ENCODE assay signal across 8 mouse cellular contexts in genomic region chr14:37271015-37271933, GRCm38 (mm10).
A peak's percentile ranks its signal among the peaks of the same experiment; 100 is the strongest.
DNase-seq lines count a peak whose midpoint lies in the region; ATAC-seq lines count a peak whose summit lies in the region.
"Had no signal": no experiment of that assay in that cellular context is flagged by ENCODE, and none has a peak within 500 bp of the region (broad histone marks: within the 10 kb centered on the region; RNA-seq: fewer than 3 reads in every experiment).

No protein-coding gene starts in this region.

- ATAC-seq in embryonic facial prominence, embryonic 11.5 days (replicated peaks; ENCODE audit: insufficient number of reproducible peaks, low FRiP score, low TSS enrichment, low read depth): 0 out of 2 replicates have a peak, but pooled peaks have one; percentile 56
- ATAC-seq in hindbrain, embryonic 16.5 days: peak; percentile 84
- ATAC-seq in midbrain, embryonic 16.5 days: peak; percentile 66

- no peaks in the 10 kb centered on the region for H3K27me3 ChIP-seq in embryonic facial prominence, embryonic 11.5 days (ENCODE audit: control insufficient read depth, insufficient read depth, low read length)
- H3K27me3 ChIP-seq in hindbrain, embryonic 16.5 days (replicated peaks; ENCODE audit: control insufficient read depth, insufficient read depth, low read length): no peaks in the 10 kb centered on the region
- H3K27me3 ChIP-seq in midbrain, embryonic 16.5 days (ENCODE audit: control insufficient read depth, insufficient read depth, low read depth, low read length): no peaks in the 10 kb centered on the region

- H3K4me1 ChIP-seq in embryonic facial prominence, embryonic 11.5 days (ENCODE audit: control insufficient read depth, insufficient read depth, low read length): no peaks in the 10 kb centered on the region
- peaks cover 10% of the 10 kb centered on the region for H3K4me1 ChIP-seq in hindbrain, embryonic 16.5 days (ENCODE audit: control insufficient read depth, insufficient read depth, low read depth, low read length)
- H3K4me1 ChIP-seq in midbrain, embryonic 16.5 days (ENCODE audit: control insufficient read depth, insufficient read depth, low read length): peaks cover 8% of the 10 kb centered on the region

- H3K9me3 ChIP-seq in embryonic facial prominence, embryonic 11.5 days (replicated peaks; ENCODE audit: control insufficient read depth, low read length): no peaks in the 10 kb centered on the region
- H3K9me3 ChIP-seq in hindbrain, embryonic 16.5 days (ENCODE audit: control insufficient read depth, low read length): no peaks in the 10 kb centered on the region
- no peaks in the 10 kb centered on the region for H3K9me3 ChIP-seq in midbrain, embryonic 16.5 days (replicated peaks; ENCODE audit: control insufficient read depth, low read length, poor library complexity, severe bottlenecking)

- no peaks in the 10 kb centered on the region for H3K36me3 ChIP-seq in embryonic facial prominence, embryonic 11.5 days (replicated peaks; ENCODE audit: control insufficient read depth, insufficient read depth, low read depth, low read length)
- H3K36me3 ChIP-seq in hindbrain, embryonic 16.5 days (ENCODE audit: control insufficient read depth, insufficient read depth, low read length): no peaks in the 10 kb centered on the region
- H3K36me3 ChIP-seq in midbrain, embryonic 16.5 days (ENCODE audit: control insufficient read depth, insufficient read depth, low read length): no peaks in the 10 kb centered on the region

- DNase-seq in embryo, embryonic 10 days (ENCODE audit: low spot score): peak; percentile 52
- DNase-seq in embryonic facial prominence, embryonic 11.5 days (ENCODE audit: low spot score): peak; percentile 27
- no peak for DNase-seq in adrenal gland, adult (ENCODE audit: inconsistent age in 2 of 2, low spot score in 1 of 2)
- DNase-seq in adrenal gland, postnatal 14 days: no peak
- DNase-seq in frontal cortex, adult 2 months (ENCODE audit: extremely low spot score in 1 of 2, low spot score in 1 of 2): no peak
- DNase-seq: heart, postnatal 14 days had no signal

- no peak overlapping the region for H3K4me2 ChIP-seq in embryonic facial prominence, embryonic 11.5 days (ENCODE audit: low read depth, low read length)
- H3K4me2 ChIP-seq in hindbrain, embryonic 16.5 days (ENCODE audit: low read length): no peak overlapping the region
- H3K4me2 ChIP-seq in midbrain, embryonic 16.5 days (ENCODE audit: low read length): no peak overlapping the region

- no peak overlapping the region for H3K4me3 ChIP-seq in embryonic facial prominence, embryonic 11.5 days (ENCODE audit: low read depth, low read length)
- no peak overlapping the region for H3K4me3 ChIP-seq in hindbrain, embryonic 16.5 days (ENCODE audit: low read length)
- no peak overlapping the region for H3K4me3 ChIP-seq in midbrain, embryonic 16.5 days (ENCODE audit: low read depth, low read length)

- H3K27ac ChIP-seq in embryonic facial prominence, embryonic 11.5 days (replicated peaks; ENCODE audit: low read depth, low read length): no peak overlapping the region; the same call in 1 of the 2 replicates
- peak overlapping the region; percentile 3; the same call in 1 of the 2 replicates for H3K27ac ChIP-seq in hindbrain, embryonic 16.5 days (ENCODE audit: low read depth, low read length)
- 0 out of 2 replicates have a peak overlapping the region, but pooled peaks have one; percentile 5 for H3K27ac ChIP-seq in midbrain, embryonic 16.5 days (ENCODE audit: low read length)

- 26% methylated on average over 6 of the region's 6 CpGs for WGBS in embryonic facial prominence, embryonic 11.5 days
- 8% methylated on average over 6 of the region's 6 CpGs for WGBS in hindbrain, embryonic 16.5 days
- 6% methylated on average over 6 of the region's 6 CpGs for WGBS in midbrain, embryonic 16.5 days

- H3K9ac ChIP-seq in embryonic facial prominence, embryonic 11.5 days (replicated peaks; ENCODE audit: low read length): 0 out of 2 replicates have a peak overlapping the region, but pooled peaks have one; percentile 9
- H3K9ac ChIP-seq in hindbrain, embryonic 16.5 days (ENCODE audit: low read depth, low read length): peak overlapping the region; percentile 14; the same call in 1 of the 2 replicates
- no peak overlapping the region for H3K9ac ChIP-seq in midbrain, embryonic 16.5 days (ENCODE audit: low read depth, low read length)

Comparison
In these comparisons a context has a peak if more than half of its experiments do, and no peak if none do; other contexts are left out.
1. DNase-seq: peak in embryo, embryonic 10 days (single experiment) and embryonic facial prominence, embryonic 11.5 days (single experiment); none in adrenal gland, adult (0 of 2), adrenal gland, postnatal 14 days (single experiment) and frontal cortex, adult 2 months (0 of 2).
2. Peak in every context shown above with its lines, with median percentiles within 50 percentile points of each other: ATAC-seq.